In the genomic region with DNA sequence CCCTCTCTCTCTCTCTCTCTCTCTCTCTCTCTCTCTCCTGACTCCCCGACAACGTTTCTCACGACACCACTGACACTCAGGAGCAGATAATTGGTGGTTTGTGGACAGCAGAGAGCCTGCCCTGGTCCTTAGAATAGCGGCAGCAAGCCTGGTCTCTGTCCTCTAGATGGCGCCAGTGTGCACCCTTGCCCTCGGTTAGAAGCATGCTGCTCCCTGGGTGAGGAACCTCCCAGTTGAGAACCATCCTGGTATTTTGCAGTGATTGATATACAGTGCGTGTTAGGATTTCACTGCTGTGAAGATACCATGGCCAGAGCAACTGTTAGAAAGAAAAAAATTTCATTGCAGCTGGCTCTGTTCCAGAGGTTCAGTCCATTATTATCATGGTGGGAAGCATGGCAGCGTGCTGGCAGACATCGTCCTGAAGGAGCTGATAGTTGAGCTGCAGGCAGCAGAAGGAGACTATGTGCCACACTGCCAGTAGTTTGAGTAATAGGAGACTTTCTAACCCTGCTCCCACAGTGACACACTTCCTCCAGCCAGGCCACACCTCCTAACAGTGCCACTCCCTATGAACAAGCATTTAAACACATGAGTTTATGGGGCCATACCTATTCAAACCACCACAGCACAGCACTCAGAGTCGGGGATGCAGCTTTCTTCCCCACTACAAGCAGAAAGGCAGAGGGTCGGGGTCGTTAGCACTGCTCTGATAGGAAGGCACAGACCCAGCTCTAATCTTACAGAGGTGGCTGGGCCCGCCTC, we compare ENCODE assay signal across 8 mouse cellular contexts.
A peak's percentile ranks its signal among the peaks of the same experiment; 100 is the strongest.
DNase-seq lines count a peak whose midpoint lies in the region; ATAC-seq and TF ChIP-seq lines count a peak whose summit lies in the region.

No protein-coding gene starts in this region.

- TF ChIP-seq POLR2A in bone marrow macrophage, adult 2 months (IDR thresholded peaks at IDR 0.05; ENCODE audit: borderline replicate concordance, low read depth, low read length), result no peak

- peak; percentile 52 to 68 for DNase-seq in CD8-positive naive resting alpha-beta T cell, adult 2 months (ENCODE audit: low read depth in 2 of 2, low spot score in 2 of 2)
- DNase-seq in liver, embryonic 13.5 days, result peak; percentile 35
- peak; percentile 82 for DNase-seq in naive thymus-derived CD4-positive, alpha-beta T cell, adult 2 months (ENCODE audit: low read depth)
- peak; percentile 66 to 86 for DNase-seq in spleen, postnatal 4 days (ENCODE audit: low spot score in 2 of 2)

- peaks cover 18% of the 10 kb centered on the region for H3K4me1 ChIP-seq in bone marrow macrophage, adult 2 months (ENCODE audit: control insufficient read depth, insufficient read depth, low read length)
- peaks cover 28% of the 10 kb centered on the region for H3K4me1 ChIP-seq in embryonic facial prominence, embryonic 15.5 days
- peaks cover 33% of the 10 kb centered on the region for H3K4me1 ChIP-seq in heart, embryonic 12.5 days (replicated peaks)
- peaks cover 20% of the 10 kb centered on the region for H3K4me1 ChIP-seq in kidney, embryonic 15.5 days
- peaks cover 10% of the 10 kb centered on the region for H3K4me1 ChIP-seq in liver, embryonic 13.5 days (replicated peaks)

- H3K4me2 ChIP-seq in embryonic facial prominence, embryonic 15.5 days (replicated peaks), result no peak overlapping the region
- H3K4me2 ChIP-seq in heart, embryonic 12.5 days, result no peak overlapping the region
- H3K4me2 ChIP-seq in kidney, embryonic 15.5 days, result no peak overlapping the region
- H3K4me2 ChIP-seq in liver, embryonic 13.5 days, result no peak overlapping the region

- no peak overlapping the region for H3K4me3 ChIP-seq in bone marrow macrophage, adult 2 months (ENCODE audit: insufficient read depth, low read length)
- H3K4me3 ChIP-seq in embryonic facial prominence, embryonic 15.5 days (replicated peaks), result no peak overlapping the region
- H3K4me3 ChIP-seq in heart, embryonic 12.5 days, result no peak overlapping the region
- H3K4me3 ChIP-seq in kidney, embryonic 15.5 days (replicated peaks), result no peak overlapping the region
- no peak overlapping the region for H3K4me3 ChIP-seq in liver, embryonic 13.5 days (replicated peaks)

- no peaks in the 10 kb centered on the region for H3K36me3 ChIP-seq in embryonic facial prominence, embryonic 15.5 days
- 0 out of 2 replicates have a peak, but pooled peaks cover 3% of the 10 kb centered on the region for H3K36me3 ChIP-seq in heart, embryonic 12.5 days
- no peaks in the 10 kb centered on the region for H3K36me3 ChIP-seq in kidney, embryonic 15.5 days
- no peaks in the 10 kb centered on the region for H3K36me3 ChIP-seq in liver, embryonic 13.5 days

- no peaks in the 10 kb centered on the region for H3K9me3 ChIP-seq in embryonic facial prominence, embryonic 15.5 days (replicated peaks)
- H3K9me3 ChIP-seq in heart, embryonic 12.5 days (replicated peaks), result no peaks in the 10 kb centered on the region
- H3K9me3 ChIP-seq in kidney, embryonic 15.5 days (replicated peaks), result no peaks in the 10 kb centered on the region
- H3K9me3 ChIP-seq in liver, embryonic 13.5 days (replicated peaks), result no peaks in the 10 kb centered on the region

- TF ChIP-seq CTCF in bone marrow macrophage, adult 2 months (IDR thresholded peaks at IDR 0.05; ENCODE audit: low read depth, low read length), result peak; percentile 60

- no peaks in the 10 kb centered on the region for H3K27me3 ChIP-seq in embryonic facial prominence, embryonic 15.5 days
- no peaks in the 10 kb centered on the region for H3K27me3 ChIP-seq in heart, embryonic 12.5 days (replicated peaks)
- no peaks in the 10 kb centered on the region for H3K27me3 ChIP-seq in kidney, embryonic 15.5 days
- H3K27me3 ChIP-seq in liver, embryonic 13.5 days, result no peaks in the 10 kb centered on the region

- ATAC-seq in embryonic facial prominence, embryonic 15.5 days (ENCODE audit: insufficient number of reproducible peaks, low FRiP score, low TSS enrichment, low read depth), result peak; percentile 63; the same call in 1 of the 2 replicates
- ATAC-seq in heart, embryonic 12.5 days (ENCODE audit: insufficient number of reproducible peaks, low FRiP score), result peak; percentile 74
- ATAC-seq in kidney, embryonic 15.5 days (replicated peaks; ENCODE audit: low FRiP score), result peak; percentile 69
- peak; percentile 70 for ATAC-seq in liver, embryonic 13.5 days (ENCODE audit: low read depth)

- WGBS in embryonic facial prominence, embryonic 15.5 days, result 38% methylated on average over 13 of the region's 13 CpGs
- WGBS in heart, embryonic 12.5 days, result 23% methylated on average over 13 of the region's 13 CpGs
- WGBS in kidney, embryonic 15.5 days, result 28% methylated on average over 13 of the region's 13 CpGs
- WGBS in liver, embryonic 13.5 days (ENCODE audit: insufficient replicate concordance), result 32% methylated on average over 13 of the region's 13 CpGs

- H3K27ac ChIP-seq in bone marrow macrophage, adult 2 months (ENCODE audit: insufficient read depth, low read depth, low read length), result no peak overlapping the region
- no peak overlapping the region for H3K27ac ChIP-seq in embryonic facial prominence, embryonic 15.5 days (replicated peaks)
- no peak overlapping the region for H3K27ac ChIP-seq in heart, embryonic 12.5 days (ENCODE audit: poor library complexity, severe bottlenecking)
- H3K27ac ChIP-seq in kidney, embryonic 15.5 days, result no peak overlapping the region
- H3K27ac ChIP-seq in liver, embryonic 13.5 days, result no peak overlapping the region

- no peak overlapping the region for H3K9ac ChIP-seq in embryonic facial prominence, embryonic 15.5 days
- H3K9ac ChIP-seq in heart, embryonic 12.5 days, result 0 out of 2 replicates have a peak overlapping the region, but pooled peaks have one; percentile 4
- no peak overlapping the region for H3K9ac ChIP-seq in kidney, embryonic 15.5 days
- H3K9ac ChIP-seq in liver, embryonic 13.5 days, result no peak overlapping the region
